ENCODE assay signal across 16 mouse cellular contexts in genomic region chr4:126782996-126783395, GRCm38 (mm10). TPM values are rescaled to one million over a fixed set of nuclear protein-coding genes. Genes with fewer than 3 reads are reported as not detected.
DNase-seq lines count a peak whose midpoint lies in the region; TF ChIP-seq lines count a peak whose summit lies in the region.
"Had no signal": no experiment of that assay in that cellular context is flagged by ENCODE, and none has a peak within 500 bp of the region (broad histone marks: within the 10 kb centered on the region; RNA-seq: fewer than 3 reads in every experiment).

No protein-coding gene starts in this region.

- H3K4me1 ChIP-seq in testis, adult 2 months (ENCODE audit: control insufficient read depth, insufficient read depth, low read length): peaks cover 5% of the 10 kb centered on the region; the same call in 1 of the 2 replicates
- H3K4me1 ChIP-seq: liver, embryonic 15.5 days had no signal

- no peak for TF ChIP-seq POLR2A in testis, adult 2 months (IDR thresholded peaks at IDR 0.05; ENCODE audit: control insufficient read depth, low read depth, low read length)

- H3K27ac ChIP-seq in testis, adult 2 months (ENCODE audit: control insufficient read depth, insufficient read depth, low read depth, low read length): peak overlapping the region; percentile 56
- H3K27ac ChIP-seq: liver, embryonic 15.5 days had no signal

- no peak overlapping the region for H3K4me3 ChIP-seq in testis, adult 2 months (ENCODE audit: control insufficient read depth, low read depth, low read length)
- H3K4me3 ChIP-seq: embryonic facial prominence, embryonic 13.5 days; heart, embryonic 12.5 days; liver, embryonic 15.5 days; myocyte had no signal

- H3K27me3 ChIP-seq in testis, adult 2 months (ENCODE audit: control insufficient read depth, insufficient read depth, low read length): no peaks in the 10 kb centered on the region
- H3K27me3 ChIP-seq: embryonic facial prominence, embryonic 13.5 days; heart, embryonic 12.5 days; liver, embryonic 15.5 days had no signal

- intact Hi-C loops in left cerebral cortex, postnatal 14 days (cut with DNase I): loop anchor here (5.0 kb wide), 1 partner anchor 36 kb away; no protein-coding TSS in a partner anchor

- TF ChIP-seq CTCF in testis, adult 2 months (IDR thresholded peaks at IDR 0.05; ENCODE audit: control insufficient read depth, insufficient read depth, insufficient replicate concordance, low read depth, low read length): no peak

- DNase-seq in cerebellum, adult 11-12 months: peak; percentile 31
- DNase-seq in cerebellum, postnatal 4 days (ENCODE audit: low spot score in 2 of 2): no peak
- DNase-seq in testis, postnatal 10 days (ENCODE audit: low spot score): no peak
- peak; percentile 43 to 59 for DNase-seq in left cerebral cortex, postnatal 14 days (ENCODE audit: low spot score in 2 of 2)
- no peak for DNase-seq in Muller cell, postnatal 12 days (ENCODE audit: inconsistent ontology term)
- no peak for DNase-seq in kidney, postnatal 4 days
- no peak for DNase-seq in thymus, postnatal 0 days (ENCODE audit: low spot score)
- DNase-seq: kidney, postnatal 14 days had no signal

- H3K36me3 ChIP-seq in testis, adult 2 months (ENCODE audit: control insufficient read depth, insufficient read depth, low read length): no peaks in the 10 kb centered on the region; the same call in 1 of the 2 replicates
- H3K36me3 ChIP-seq: liver, embryonic 15.5 days had no signal

RNA-seq across cellular contexts. Expression of gene AU040320, which starts 29.7 kb away (rescaled TPM):
- 74.1 and 79.1 TPM in 2 replicates for polyA plus RNA-seq in testis, adult 2 months (2012; rRNA removed)
- 10 to 100 TPM; 53.8 to 55.3 TPM for total RNA-seq in left cerebral cortex, postnatal 14 days (2021)
- 15.4 and 15.6 TPM in 2 replicates for polyA plus RNA-seq in thymus, postnatal 0 days (2015; fragmentation: Nextera tagmentation; extraction: Ambion mirVana)

RNA-seq across cellular contexts. Expression of gene Ncdn, which starts 29.8 kb away (rescaled TPM):
- 6.6 and 6.7 TPM in 2 replicates for polyA plus RNA-seq in testis, adult 2 months (2012; rRNA removed)
- 100 to 1,000 TPM; 959 to 969 TPM for total RNA-seq in left cerebral cortex, postnatal 14 days (2021)
- polyA plus RNA-seq in thymus, postnatal 0 days (2015; fragmentation: Nextera tagmentation; extraction: Ambion mirVana): 18.4 and 20.6 TPM in 2 replicates

RNA-seq across cellular contexts. Expression of gene Tfap2e, which starts 47.0 kb away (rescaled TPM):
- 0.05 and 0.06 TPM in 2 replicates for polyA plus RNA-seq in testis, adult 2 months (2012; rRNA removed)
- total RNA-seq in left cerebral cortex, postnatal 14 days (2021): not detected
- polyA plus RNA-seq in thymus, postnatal 0 days (2015; fragmentation: Nextera tagmentation; extraction: Ambion mirVana): not detected in 2 replicates
- total RNA-seq: gastrocnemius, adult 8-10 months; megakaryocyte progenitor cell, adult 5-6 weeks had no signal
- polyA plus RNA-seq: embryonic facial prominence, embryonic 13.5 days; heart, embryonic 12.5 days; liver, embryonic 15.5 days; stomach, embryonic 14.5 days had no signal

Comparison
In these comparisons a context has a peak if more than half of its experiments do, and no peak if none do; other contexts are left out.
1. DNase-seq: peak in cerebellum, adult 11-12 months (single experiment) and left cerebral cortex, postnatal 14 days (2 of 2); none in cerebellum, postnatal 4 days (0 of 2), testis, postnatal 10 days (single experiment), Muller cell, postnatal 12 days (single experiment), kidney, postnatal 4 days (0 of 2) and thymus, postnatal 0 days (single experiment).